Mouse (Mus musculus) fat pad, adult 2 months (tissue): ENCODE data around the gene Stox2.

Source experiments
- DNase-seq: peaks from one replicate; pipeline ENCODE4 v3.0.0-alpha.2; 2011; ENCODE audit warnings: low read depth, low spot score; ENCODE audit errors: extremely low read depth

Stox2 gene

GRCm38 (mm10) chr8:47411321-47411720, 34.8 kb downstream of the Stox2 start:
- DNase-seq: no peak

DNA sequence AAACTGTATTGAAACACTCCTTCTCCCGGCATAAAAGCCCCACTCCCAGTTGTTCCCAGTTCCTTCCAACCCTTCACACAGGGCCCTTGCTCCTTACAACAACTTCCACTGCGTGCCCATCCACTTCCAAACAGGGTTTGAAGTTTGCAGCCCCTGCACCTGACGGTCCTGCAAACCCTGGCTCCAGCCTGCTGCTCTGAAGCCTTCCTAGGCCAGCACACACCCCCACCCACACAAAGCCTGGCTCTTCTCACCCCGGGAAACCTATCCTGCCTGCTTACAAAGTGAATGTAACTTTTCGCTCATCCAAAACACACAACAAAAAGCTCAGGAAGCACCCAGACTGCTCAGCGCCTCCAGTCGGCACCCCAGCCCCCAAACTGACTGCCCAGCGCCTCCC, 37.1 kb downstream of the Stox2 start:
- DNase-seq: no peak

DNA sequence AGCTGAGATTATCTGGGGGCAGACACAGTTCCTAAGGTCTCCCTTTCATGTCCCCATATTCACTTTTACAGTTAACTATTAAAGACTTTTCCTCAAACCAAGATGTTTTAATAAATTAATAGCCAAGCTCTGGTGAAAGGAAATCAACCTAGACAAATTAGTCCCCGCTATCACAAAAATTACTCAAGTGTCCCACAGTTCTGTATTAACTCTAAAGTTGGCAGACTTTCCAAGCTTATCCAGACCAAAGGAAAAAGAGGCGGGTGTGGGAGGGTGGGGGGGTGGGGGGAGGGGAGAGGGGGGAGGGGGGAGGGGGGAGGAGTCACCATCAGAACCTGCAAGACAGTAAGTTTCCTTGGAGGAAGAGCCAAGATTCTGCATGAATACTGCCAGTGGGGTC, 41.3 kb downstream of the Stox2 start:
- no peak for DNase-seq

- no peak for DNase-seq
Measured at GRCm38 (mm10) chr8:47392927-47393326, 53.2 kb downstream of the Stox2 start.

DNA sequence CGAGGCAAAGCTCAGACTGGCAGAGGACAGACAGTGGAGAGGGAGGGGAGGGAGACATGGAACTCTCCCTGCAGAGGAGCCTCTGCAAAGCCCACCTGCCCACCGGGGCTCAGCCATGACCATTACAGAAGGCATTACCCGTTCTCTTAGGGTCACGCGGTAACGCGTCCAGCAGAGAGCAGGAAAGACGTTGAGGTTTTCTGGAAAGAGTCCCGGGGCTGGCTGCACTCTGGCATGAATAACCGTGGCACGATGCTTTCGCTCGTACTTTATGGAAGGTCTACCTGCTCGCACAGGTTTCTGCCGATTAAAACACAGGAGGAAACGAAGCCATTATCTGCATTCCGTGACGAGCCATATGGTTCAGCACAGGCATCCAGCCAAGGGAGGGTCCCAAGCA, 53.9 kb downstream of the Stox2 start:
- DNase-seq: no peak

GRCm38 (mm10) chr8:47391844-47392243, 54.3 kb downstream of the Stox2 start:
- DNase-seq: no peak

DNA sequence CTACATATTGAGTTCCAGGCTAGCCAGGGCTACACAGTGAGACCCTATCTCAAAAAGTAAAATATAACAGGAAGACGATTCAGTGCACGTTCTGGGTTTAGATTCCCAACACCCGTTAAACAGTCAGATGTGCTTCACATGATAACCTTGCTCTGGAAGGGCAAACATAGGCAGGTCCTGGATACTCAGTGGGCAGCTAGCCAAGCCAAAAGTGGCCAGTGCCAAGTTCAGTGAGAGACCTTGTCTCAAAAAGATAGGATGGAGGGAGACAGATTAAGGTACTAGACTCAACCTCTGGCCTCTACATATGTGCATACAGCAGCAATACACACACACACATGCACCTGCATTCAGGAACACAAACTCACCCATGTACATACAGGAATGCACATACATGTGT, 56.7 kb downstream of the Stox2 start:
- DNase-seq: no peak

DNA sequence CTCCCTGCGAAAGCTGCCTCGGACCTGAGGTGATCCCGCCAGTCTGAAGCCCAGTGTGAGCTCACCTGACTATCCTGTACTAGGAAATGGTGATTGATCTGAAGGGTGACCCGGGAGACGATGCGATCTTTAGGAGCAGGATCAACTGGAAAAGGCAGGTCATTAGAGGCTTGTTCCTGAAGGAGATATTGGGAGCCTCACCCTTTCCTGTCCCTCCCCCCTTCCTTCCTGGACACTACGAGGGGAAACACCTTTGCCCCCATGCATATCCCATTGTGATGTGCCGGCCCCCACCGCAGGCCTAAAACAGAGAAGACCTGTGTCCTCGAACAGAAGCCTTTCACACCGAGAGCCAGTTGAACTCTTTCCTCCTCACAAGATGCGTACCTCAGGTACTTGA, 58.0 kb downstream of the Stox2 start:
- DNase-seq: no peak

- DNase-seq: no peak
Measured at GRCm38 (mm10) chr8:47385810-47386209, 60.4 kb downstream of the Stox2 start.

GRCm38 (mm10) chr8:47384151-47384550, 62.0 kb downstream of the Stox2 start:
- no peak for DNase-seq

- no peak for DNase-seq
Measured at GRCm38 (mm10) chr8:47383632-47384031, 62.5 kb downstream of the Stox2 start.

GRCm38 (mm10) chr8:47381216-47381615, 64.9 kb downstream of the Stox2 start:
- DNase-seq: no peak

- no peak for DNase-seq
Measured at GRCm38 (mm10) chr8:47380725-47381124, 65.4 kb downstream of the Stox2 start.

- DNase-seq: no peak
Measured at GRCm38 (mm10) chr8:47380075-47380474, 66.1 kb downstream of the Stox2 start.

- no peak for DNase-seq
Measured at GRCm38 (mm10) chr8:47376651-47377050, 69.5 kb downstream of the Stox2 start.

GRCm38 (mm10) chr8:47373757-47374156, 72.4 kb downstream of the Stox2 start:
- DNase-seq: no peak

DNA sequence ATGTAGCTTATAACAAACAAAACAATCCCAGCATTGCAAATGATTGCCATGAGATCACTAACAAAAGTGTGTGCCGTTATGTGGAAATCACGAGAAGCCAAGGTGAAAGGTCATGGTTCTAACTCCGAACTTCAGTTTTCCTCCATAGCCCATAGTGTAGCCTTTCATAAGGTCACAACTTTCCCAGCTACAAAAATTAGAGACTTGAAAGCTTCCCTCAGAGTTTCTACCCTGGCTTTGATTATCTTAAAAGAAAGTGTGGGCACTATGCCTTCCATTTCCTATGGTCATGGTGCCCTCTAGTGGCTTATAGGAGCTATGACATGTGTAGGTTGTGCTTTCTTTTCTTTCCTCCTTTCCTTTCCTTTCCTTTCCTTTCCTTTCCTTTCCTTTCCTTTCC, 74.6 kb downstream of the Stox2 start:
- no peak for DNase-seq

DNA sequence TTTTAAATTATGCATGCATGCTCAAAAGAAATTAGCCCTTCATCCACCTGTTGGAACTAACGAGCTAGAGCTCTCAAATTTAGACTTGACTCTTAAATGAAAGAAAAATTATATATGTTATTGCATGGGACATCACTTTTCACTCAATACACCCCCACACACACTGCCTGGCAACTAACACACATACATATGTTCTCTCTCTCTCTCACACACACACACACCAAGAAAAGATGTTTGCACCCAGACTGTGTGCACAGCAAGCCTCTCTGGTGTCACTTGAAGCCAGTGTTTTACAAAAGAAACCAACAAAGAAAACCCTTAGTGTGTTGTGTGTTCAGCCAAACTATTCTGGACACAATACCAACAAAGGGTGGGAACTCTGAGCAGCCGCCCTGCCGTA, 75.1 kb downstream of the Stox2 start:
- no peak for DNase-seq

DNA sequence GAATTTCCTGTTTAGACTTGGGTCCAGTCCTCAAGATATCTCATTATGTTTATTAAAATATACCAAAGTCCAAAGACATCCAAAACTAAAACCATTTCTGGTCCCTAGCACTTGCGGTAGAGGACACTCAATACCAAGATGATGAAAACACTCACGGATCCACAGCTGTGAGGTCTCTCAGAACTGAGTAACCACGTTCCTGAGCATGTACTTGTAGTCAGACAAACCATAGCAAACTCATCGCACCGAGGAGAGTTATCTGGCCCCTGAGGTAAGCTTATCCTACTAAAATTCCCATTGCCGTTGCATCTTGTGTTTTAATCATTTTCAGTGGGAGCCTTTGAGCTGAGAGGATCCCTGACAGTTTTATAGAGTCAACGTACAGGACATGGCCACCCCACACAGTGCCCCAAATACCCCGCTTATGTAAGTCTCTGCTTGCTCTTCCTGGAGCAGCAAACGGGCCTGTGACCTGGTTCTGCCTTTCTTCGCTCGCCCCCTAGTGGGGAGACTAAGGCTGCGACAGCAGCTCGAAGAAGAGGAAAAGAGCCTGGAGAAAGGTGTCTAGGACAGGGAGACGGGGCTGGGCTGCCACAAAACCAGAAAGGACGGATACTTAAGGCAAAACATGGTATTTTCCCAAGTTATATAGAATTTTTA, 75.6 kb downstream of the Stox2 start:
- no peak for DNase-seq

GRCm38 (mm10) chr8:47369949-47370348, 76.2 kb downstream of the Stox2 start:
- no peak for DNase-seq

GRCm38 (mm10) chr8:47369044-47369769, 77.0 kb downstream of the Stox2 start:
- no peak for DNase-seq

DNA sequence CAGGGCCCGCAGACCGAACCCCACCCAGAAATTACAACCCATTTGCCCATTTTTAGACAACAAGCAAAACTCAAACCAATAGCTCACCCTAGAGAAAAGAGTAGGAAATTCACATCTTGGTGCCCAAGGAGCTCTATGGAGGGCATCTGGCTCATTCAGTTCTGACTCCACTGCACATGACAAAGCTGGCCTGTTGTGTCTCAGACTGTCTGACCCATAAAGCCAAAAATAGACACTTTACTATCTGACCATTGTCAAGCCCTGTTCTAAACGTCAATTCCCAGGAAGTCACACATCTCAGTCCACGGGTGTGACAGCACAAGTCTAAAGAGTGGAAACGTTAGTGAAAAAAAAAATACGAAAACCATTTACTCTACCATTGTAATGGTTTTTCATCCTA, 79.1 kb downstream of the Stox2 start:
- no peak for DNase-seq

DNA sequence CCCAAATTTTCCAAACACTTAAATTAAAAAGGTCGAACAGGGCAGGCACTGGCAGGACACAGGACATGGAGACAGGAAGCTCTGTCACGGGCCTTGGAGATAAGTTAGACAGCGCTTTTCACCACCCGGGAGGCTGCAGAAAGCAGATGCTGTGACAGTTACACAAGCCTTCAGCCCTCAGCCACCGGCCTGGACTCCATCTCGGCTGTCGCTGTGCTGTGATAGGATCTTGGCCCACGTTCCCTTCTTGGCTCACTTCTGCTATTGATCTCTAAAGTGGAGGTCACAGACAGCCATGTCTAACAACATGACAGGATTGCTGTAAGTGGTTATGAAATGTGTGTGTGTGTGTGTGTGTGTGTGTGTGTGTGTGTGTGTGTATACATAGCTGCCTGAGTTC, 82.9 kb downstream of the Stox2 start:
- no peak for DNase-seq
